Mouse (Mus musculus) forebrain, embryonic 16.5 days (tissue): ENCODE measurements around the gene Sec31a. TPM values are rescaled to one million over a fixed set of nuclear protein-coding genes. Genes with fewer than 3 reads are reported as not detected.

Experiments
- ATAC-seq: fragments of 200-750 bp; cut with Nextera tagmentation; 2 replicates; pipeline ENCODE4 v1.8.0; 2017; ENCODE audit warnings: mild to moderate bottlenecking, moderate library complexity
- H3K27ac ChIP-seq: fragments of 300-500 bp; sonication (generic); 2 replicates; pipeline ENCODE4 v1.5.1; 2014; ENCODE audit warnings: low read length, control low read depth
- H3K27me3 ChIP-seq: fragments of 300-500 bp; sonication (generic); replicated peaks from 2 replicates; pipeline ENCODE4 v1.6.1; 2014; ENCODE audit warnings: low read length; ENCODE audit not compliant: control insufficient read depth, insufficient read depth
- H3K36me3 ChIP-seq: fragments of 300-500 bp; sonication (generic); 2 replicates; pipeline ENCODE4 v1.6.1; 2014; ENCODE audit not compliant: control insufficient read depth, insufficient read depth
- H3K4me1 ChIP-seq: fragments of 300-500 bp; sonication (generic); replicated peaks from 2 replicates; pipeline ENCODE4 v1.6.1; 2014; ENCODE audit warnings: low read length; ENCODE audit not compliant: control insufficient read depth, insufficient read depth
- H3K4me2 ChIP-seq: fragments of 300-500 bp; sonication (generic); 2 replicates; pipeline ENCODE4 v1.6.1; 2014; ENCODE audit warnings: mild to moderate bottlenecking, low read length, control low read depth
- H3K4me3 ChIP-seq: fragments of 300-500 bp; sonication (generic); replicated peaks from 2 replicates; pipeline ENCODE4 v1.5.1; 2014; ENCODE audit warnings: mild to moderate bottlenecking, low read length, control low read depth
- H3K9ac ChIP-seq: fragments of 300-500 bp; sonication (generic); replicated peaks from 2 replicates; pipeline ENCODE4 v1.6.1; 2014; ENCODE audit warnings: low read depth, low read length, control low read depth
- H3K9me3 ChIP-seq: fragments of 300-500 bp; sonication (generic); 2 replicates; pipeline ENCODE4 v1.6.1; 2016; ENCODE audit warnings: low read length; ENCODE audit not compliant: control insufficient read depth
- WGBS: fragments of 180-500 bp; shearing (Covaris S2); extraction: QIAGEN DNeasy Blood & Tissue Kit; methylation state at CpG from one replicate; pipeline ENCODE4 v1.1.7; 2014; 5-methylcytosine and 5-hydroxymethylcytosine counted together
- polyA plus RNA-seq: library from polyadenylated mRNA; unstranded; fragments of >200 nt; fragmentation: Nextera tagmentation; extraction: Ambion mirVana; gene quantifications from 2 replicates; pipeline ENCODE4 v1.2.1, GENCODE M21; 2015

Gene Sec31a
- polyA plus RNA-seq, 1 experiment from 2014 or later = 91.0 TPM

- H3K27ac ChIP-seq = no peak overlapping the region
- H3K4me2 ChIP-seq = no peak overlapping the region
- no peak overlapping the region for H3K4me3 ChIP-seq
- no peaks in the 10 kb centered on the region for H3K9me3 ChIP-seq
- no peaks in the 10 kb centered on the region for H3K27me3 ChIP-seq
- 88% methylated on average over 2 of the region's 2 CpGs for WGBS
- no peak for ATAC-seq
- H3K9ac ChIP-seq = no peak overlapping the region
- peaks cover 18% of the 10 kb centered on the region for H3K4me1 ChIP-seq
- peaks cover 27% of the 10 kb centered on the region for H3K36me3 ChIP-seq
These were observed 2.0 kb upstream of the Sec31a start for GRCm38 (mm10) chr5:100418077-100418476.

DNA sequence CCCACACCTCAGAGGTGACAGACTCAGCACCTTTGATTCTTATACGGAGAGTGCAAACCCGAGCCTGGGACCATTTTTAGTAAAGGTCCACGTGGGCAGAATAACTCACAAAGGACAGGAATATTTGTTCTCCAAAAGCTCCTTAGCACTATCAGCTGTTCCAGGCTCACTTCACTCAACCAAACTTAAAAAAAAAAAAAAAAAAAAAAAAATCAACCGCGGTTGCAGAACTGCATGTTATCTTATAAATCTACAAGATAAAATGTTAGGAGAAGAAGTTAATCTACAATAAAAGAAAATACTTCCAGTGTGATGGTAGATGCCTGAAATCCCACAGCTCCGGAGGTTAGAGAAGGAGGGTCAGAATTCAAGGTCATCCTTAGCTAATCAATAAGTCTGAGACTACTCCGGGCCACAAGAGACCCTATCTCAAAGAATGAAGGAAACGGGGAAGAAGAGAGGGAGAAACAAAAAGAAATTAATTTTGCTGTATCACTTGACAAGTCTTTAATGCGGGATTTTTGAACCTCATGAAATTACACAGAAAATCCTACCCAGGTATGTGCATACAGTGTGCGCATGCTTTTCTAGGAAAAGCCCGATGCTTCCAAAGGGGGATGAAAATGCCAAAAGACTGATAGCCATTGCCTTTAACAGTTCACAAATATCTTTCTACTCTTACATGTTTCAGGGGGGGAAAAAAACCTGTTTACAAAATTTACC is 1.4 kb downstream of the Sec31a start:
- peaks cover 9% of the 10 kb centered on the region; the same call in 1 of the 2 replicates for H3K36me3 ChIP-seq
- 81% methylated on average over 11 of the region's 11 CpGs for WGBS
- no peaks in the 10 kb centered on the region for H3K27me3 ChIP-seq
- no peak overlapping the region for H3K9ac ChIP-seq
- peaks cover 13% of the 10 kb centered on the region for H3K4me1 ChIP-seq
- H3K4me3 ChIP-seq = no peak overlapping the region
- H3K27ac ChIP-seq = no peak overlapping the region
- peak overlapping the region; percentile 28 for H3K4me2 ChIP-seq
- ATAC-seq = no peak
- no peaks in the 10 kb centered on the region for H3K9me3 ChIP-seq

DNA sequence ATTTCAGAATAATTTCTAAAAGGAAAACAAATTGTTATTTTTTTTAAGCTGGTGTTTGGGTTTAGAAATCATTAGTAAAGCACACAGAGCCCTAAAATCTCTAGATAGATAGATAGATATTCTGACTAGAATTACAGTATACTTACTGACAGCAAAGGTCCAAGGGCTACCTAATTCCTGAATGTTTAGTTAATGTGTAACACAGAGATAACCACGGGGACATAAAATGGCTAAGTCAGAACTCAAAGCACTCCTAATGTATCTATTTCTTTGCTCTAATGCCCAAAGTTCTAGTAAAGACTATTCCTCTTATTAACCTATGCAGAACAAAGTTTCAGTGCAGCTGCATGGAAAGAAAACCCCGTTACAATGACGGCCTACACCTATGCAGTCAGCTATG is 3.1 kb downstream of the Sec31a start:
- no peaks in the 10 kb centered on the region for H3K27me3 ChIP-seq
- no peak overlapping the region for H3K4me2 ChIP-seq
- no peak overlapping the region for H3K27ac ChIP-seq
- no peaks in the 10 kb centered on the region for H3K9me3 ChIP-seq
- no peak overlapping the region for H3K4me3 ChIP-seq
- no peak overlapping the region for H3K9ac ChIP-seq
- ATAC-seq = no peak
- peaks cover 13% of the 10 kb centered on the region for H3K4me1 ChIP-seq
- 83% methylated on average over 3 of the region's 3 CpGs for WGBS
- H3K36me3 ChIP-seq = no peaks in the 10 kb centered on the region

DNA sequence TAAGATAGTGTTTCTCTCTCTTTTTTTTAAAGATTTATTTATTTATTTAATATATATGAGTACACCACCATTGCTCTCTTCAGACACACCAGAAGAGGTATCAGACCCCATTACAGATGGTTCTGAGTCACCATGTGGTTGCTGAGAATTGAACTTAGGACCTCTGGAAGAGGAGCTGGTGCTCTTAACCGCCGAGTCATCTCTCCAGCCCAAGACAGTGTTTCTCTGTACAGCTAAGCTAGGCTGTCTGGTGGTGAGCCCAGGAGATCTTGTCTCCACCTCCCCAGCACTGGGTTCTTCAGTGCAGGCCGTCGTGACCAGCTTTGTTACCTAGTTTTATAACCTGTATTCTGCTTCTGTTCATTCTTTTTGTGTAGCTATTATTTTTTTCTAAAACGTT is 5.8 kb downstream of the Sec31a start:
- no peak for ATAC-seq
- H3K27me3 ChIP-seq = no peaks in the 10 kb centered on the region
- H3K4me2 ChIP-seq = no peak overlapping the region
- WGBS = 93% methylated on average over 5 of the region's 5 CpGs
- peaks cover 9% of the 10 kb centered on the region for H3K4me1 ChIP-seq
- H3K9ac ChIP-seq = no peak overlapping the region
- H3K4me3 ChIP-seq = no peak overlapping the region
- peaks cover 8% of the 10 kb centered on the region; the same call in 1 of the 2 replicates for H3K36me3 ChIP-seq
- no peaks in the 10 kb centered on the region for H3K9me3 ChIP-seq
- H3K27ac ChIP-seq = no peak overlapping the region

- WGBS = 89% methylated on average over 5 of the region's 5 CpGs
- no peak for ATAC-seq
- no peaks in the 10 kb centered on the region for H3K4me1 ChIP-seq
These were observed 7.5 kb downstream of the Sec31a start for GRCm38 (mm10) chr5:100408485-100408884.

DNA sequence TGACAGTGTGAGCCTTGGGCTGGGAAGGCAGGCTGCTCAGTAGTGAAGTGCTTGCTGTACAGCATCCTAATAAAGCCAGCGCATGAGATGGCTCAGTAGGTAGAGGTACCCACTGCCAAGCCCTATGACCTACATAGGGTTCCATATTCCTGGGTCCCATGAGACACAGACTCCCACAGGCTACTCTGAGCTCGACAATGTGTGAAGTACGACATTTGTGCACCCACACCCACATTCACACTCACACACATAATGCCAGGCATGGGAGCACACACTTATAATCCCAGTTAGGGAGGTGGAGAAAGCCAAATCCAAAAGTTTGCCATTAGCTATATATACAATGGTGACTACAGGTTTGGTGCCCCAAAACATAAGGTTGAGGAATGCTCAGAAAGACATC is 19.3 kb downstream of the Sec31a start:
- 97% methylated on average over 3 of the region's 3 CpGs for WGBS
- ATAC-seq = no peak

More at GRCm38 (mm10) chr5:100408485-100408884, 7.5 kb downstream of the Sec31a start:
- Histone ChIP-seq H3K9me3 (no peaks in the 10 kb centered on the region), H3K36me3 (peaks cover 19% of the 10 kb centered on the region), H3K27me3 (no peaks in the 10 kb centered on the region), H3K27ac (no peak overlapping the region), H3K9ac (no peak overlapping the region), H3K4me3 (no peak overlapping the region), H3K4me2 (no peak overlapping the region)

DNA sequence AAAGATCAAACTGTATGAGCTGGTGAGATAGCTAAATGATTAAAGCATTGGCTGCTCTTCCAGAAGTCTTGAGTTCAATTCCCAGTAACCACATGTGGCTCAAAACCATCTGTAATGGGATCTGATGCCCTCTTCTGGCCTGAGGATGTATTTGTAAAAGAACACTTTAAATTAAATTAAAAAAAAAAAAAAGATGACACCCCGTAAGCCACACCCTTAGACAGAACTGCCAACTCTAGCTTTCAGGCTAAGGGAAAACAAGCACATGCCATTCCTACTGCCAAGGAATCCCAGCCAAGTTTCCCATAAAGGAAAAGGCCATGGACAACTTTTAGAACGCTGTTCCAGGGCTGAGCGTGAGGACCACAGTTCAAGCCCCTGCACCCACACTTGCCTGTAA is 22.4 kb downstream of the Sec31a start:
- Histone ChIP-seq H3K27me3 (no peaks in the 10 kb centered on the region), H3K4me1 (no peaks in the 10 kb centered on the region), H3K36me3 (peaks cover 39% of the 10 kb centered on the region), H3K4me2 (no peak overlapping the region), H3K9ac (no peak overlapping the region), H3K27ac (no peak overlapping the region), H3K4me3 (no peak overlapping the region), H3K9me3 (no peaks in the 10 kb centered on the region)
- 77% methylated on average over 3 of the region's 3 CpGs for WGBS
- ATAC-seq = no peak

More for the DNA sequence above, 19.3 kb downstream of the Sec31a start:
- peaks cover 41% of the 10 kb centered on the region for H3K36me3 ChIP-seq
- no peaks in the 10 kb centered on the region for H3K27me3 ChIP-seq
- no peaks in the 10 kb centered on the region for H3K9me3 ChIP-seq
- H3K9ac ChIP-seq = no peak overlapping the region
- H3K4me2 ChIP-seq = no peak overlapping the region
- no peak overlapping the region for H3K27ac ChIP-seq
- H3K4me1 ChIP-seq = no peaks in the 10 kb centered on the region
- no peak overlapping the region for H3K4me3 ChIP-seq

- peaks cover 37% of the 10 kb centered on the region for H3K36me3 ChIP-seq
- no peak for ATAC-seq
These were observed 23.5 kb downstream of the Sec31a start for GRCm38 (mm10) chr5:100392436-100392955.

GRCm38 (mm10) chr5:100383782-100384510 is 32.1 kb downstream of the Sec31a start:
- 96% methylated on average over 18 of the region's 18 CpGs for WGBS
- Histone ChIP-seq H3K4me1 (no peaks in the 10 kb centered on the region), H3K4me2 (no peak overlapping the region), H3K36me3 (peaks cover 26% of the 10 kb centered on the region), H3K9ac (no peak overlapping the region), H3K27ac (no peak overlapping the region), H3K27me3 (no peaks in the 10 kb centered on the region), H3K9me3 (no peaks in the 10 kb centered on the region), H3K4me3 (no peak overlapping the region)
- ATAC-seq = no peak

More at GRCm38 (mm10) chr5:100392436-100392955, 23.5 kb downstream of the Sec31a start:
- Histone ChIP-seq H3K4me3 (no peak overlapping the region), H3K4me2 (no peak overlapping the region), H3K9ac (no peak overlapping the region), H3K27me3 (no peaks in the 10 kb centered on the region), H3K9me3 (no peaks in the 10 kb centered on the region), H3K27ac (no peak overlapping the region), H3K4me1 (no peaks in the 10 kb centered on the region)
- 91% methylated on average over 20 of the region's 20 CpGs for WGBS
